Mouse (Mus musculus): ENCODE data around the gene Ndc1.

Gene Ndc1

GRCm38 (mm10) chr4:107453141-107453984 is 85.8 kb downstream of the Ndc1 start:
- POLR2A ChIA-PET = interaction anchor here in 3 of 4 experiments (0.6 to 1.6 kb wide), 12 partner anchors 10 to 275 kb away, joined by 3 to 6 read pairs (median 4); partner anchors contain the start of genes Tceanc2 (in 1 of the 3) and Tmem59 (in 1 of the 3)

GRCm38 (mm10) chr4:107457602-107458001 is 90.0 kb downstream of the Ndc1 start:
- CTCF ChIA-PET = interaction anchor here in 1 of 4 experiments (1.4 kb wide), 1 partner anchor 9 kb away, joined by 4 read pairs; no protein-coding TSS in a partner anchor
- POLR2A ChIA-PET = no interaction called here

More at GRCm38 (mm10) chr4:107453141-107453984, 85.8 kb downstream of the Ndc1 start:
- CTCF ChIA-PET = interaction anchor here (0.6 to 3.2 kb wide), 62 partner anchors 8 to 1166 kb away, joined by 3 to 15 read pairs (median 4); partner anchors contain the start of genes Dmrtb1 (in 2 of the 4), Cc2d1b (in 1 of the 4), Orc1 (in 1 of the 4) and Prpf38a (in 1 of the 4)

- ChIA-PET CTCF (interaction anchor here in 2 of 4 experiments (0.6 to 1.4 kb wide), 2 partner anchors 10 to 17 kb away, joined by 3 to 4 read pairs; no protein-coding TSS in a partner anchor), POLR2A (no interaction called here)
These were observed 91.3 kb downstream of the Ndc1 start for GRCm38 (mm10) chr4:107458907-107459306.

GRCm38 (mm10) chr4:107459461-107459860 is 91.9 kb downstream of the Ndc1 start:
- CTCF ChIA-PET = no interaction called here
- POLR2A ChIA-PET = no interaction called here

GRCm38 (mm10) chr4:107460468-107460867 is 92.9 kb downstream of the Ndc1 start:
- CTCF ChIA-PET = no interaction called here
- POLR2A ChIA-PET = no interaction called here
